Mouse (Mus musculus) splenic B cell, adult 2 months (primary cell): ENCODE measurements around the gene Cers6.
A peak's percentile ranks its signal among the peaks of the same experiment; 100 is the strongest.

ENCODE experiments used
- DNase-seq: peaks from one replicate; pipeline ENCODE4 v3.0.0-alpha.2; 2011; ENCODE audit warnings: low read depth, low spot score
- H3K27me3 ChIP-seq: 2 replicates; pipeline ENCODE4 v1.6.1; 2012; ENCODE audit warnings: mild to moderate bottlenecking, low read length, moderate library complexity, mixed read lengths; ENCODE audit not compliant: control insufficient read depth, poor library complexity, insufficient read depth, severe bottlenecking
- H3K36me3 ChIP-seq: 2 replicates; pipeline ENCODE4 v1.6.1; 2012; ENCODE audit warnings: mild to moderate bottlenecking, low read length, moderate library complexity, mixed read lengths; ENCODE audit not compliant: control insufficient read depth, poor library complexity, insufficient read depth, severe bottlenecking

Cers6 gene

GRCm38 (mm10) chr2:68867148-68867547, 5.9 kb downstream of the Cers6 start:
- no peaks in the 10 kb centered on the region for H3K36me3 ChIP-seq
- no peaks in the 10 kb centered on the region for H3K27me3 ChIP-seq
- no peak for DNase-seq

- no peaks in the 10 kb centered on the region for H3K27me3 ChIP-seq
- no peaks in the 10 kb centered on the region for H3K36me3 ChIP-seq
- DNase-seq = no peak
Observed at GRCm38 (mm10) chr2:68870999-68871780, 9.9 kb downstream of the Cers6 start.

- H3K27me3 ChIP-seq = no peaks in the 10 kb centered on the region
- H3K36me3 ChIP-seq = no peaks in the 10 kb centered on the region
- DNase-seq = peak; percentile 64
Observed at GRCm38 (mm10) chr2:68873086-68873485, 11.8 kb downstream of the Cers6 start.

- Histone ChIP-seq H3K27me3 (no peaks in the 10 kb centered on the region), H3K36me3 (no peaks in the 10 kb centered on the region)
- peak; percentile 61 for DNase-seq
Observed at GRCm38 (mm10) chr2:68873653-68874441, 12.6 kb downstream of the Cers6 start.

GRCm38 (mm10) chr2:68874575-68874974, 13.3 kb downstream of the Cers6 start:
- DNase-seq = no peak
- H3K36me3 ChIP-seq = no peaks in the 10 kb centered on the region
- no peaks in the 10 kb centered on the region for H3K27me3 ChIP-seq

- DNase-seq = no peak
- no peaks in the 10 kb centered on the region for H3K27me3 ChIP-seq
- no peaks in the 10 kb centered on the region for H3K36me3 ChIP-seq
Observed at GRCm38 (mm10) chr2:68879071-68879651, 17.9 kb downstream of the Cers6 start.

- no peak for DNase-seq
- no peaks in the 10 kb centered on the region for H3K36me3 ChIP-seq
- no peaks in the 10 kb centered on the region for H3K27me3 ChIP-seq
Observed at GRCm38 (mm10) chr2:68884573-68884972, 23.3 kb downstream of the Cers6 start.

GRCm38 (mm10) chr2:68885206-68885605, 24.0 kb downstream of the Cers6 start:
- no peaks in the 10 kb centered on the region for H3K27me3 ChIP-seq
- H3K36me3 ChIP-seq = no peaks in the 10 kb centered on the region
- DNase-seq = no peak

GRCm38 (mm10) chr2:68885766-68886496, 24.7 kb downstream of the Cers6 start:
- Histone ChIP-seq H3K36me3 (no peaks in the 10 kb centered on the region), H3K27me3 (no peaks in the 10 kb centered on the region)
- DNase-seq = no peak

- H3K36me3 ChIP-seq = no peaks in the 10 kb centered on the region
- DNase-seq = no peak
- no peaks in the 10 kb centered on the region for H3K27me3 ChIP-seq
Observed at GRCm38 (mm10) chr2:68886661-68887060, 25.4 kb downstream of the Cers6 start.

- no peaks in the 10 kb centered on the region for H3K27me3 ChIP-seq
- H3K36me3 ChIP-seq = no peaks in the 10 kb centered on the region
- DNase-seq = no peak
Observed at GRCm38 (mm10) chr2:68888094-68888705, 27.0 kb downstream of the Cers6 start.

- no peaks in the 10 kb centered on the region for H3K27me3 ChIP-seq
- H3K36me3 ChIP-seq = no peaks in the 10 kb centered on the region
- no peak for DNase-seq
Observed at GRCm38 (mm10) chr2:68889661-68890170, 28.5 kb downstream of the Cers6 start.

- Histone ChIP-seq H3K36me3 (no peaks in the 10 kb centered on the region), H3K27me3 (no peaks in the 10 kb centered on the region)
- DNase-seq = no peak
Observed at GRCm38 (mm10) chr2:68892476-68892875, 31.2 kb downstream of the Cers6 start.
